Mouse (Mus musculus) c-Kit-negative CD71-positive TER-119-positive erythroid progenitor cells, embryonic 14.5 days (primary cell): ENCODE measurements around the gene Tmem95.
A peak's percentile ranks its signal among the peaks of the same experiment; 100 is the strongest.
"Not testable (repeated sequence)": the region's sequence is repeated elsewhere in the genome, so short reads cannot be mapped to it uniquely, and the experiment has no call there.

Experiments
- DNase-seq: peaks from one replicate; pipeline ENCODE4 v3.0.0-alpha.2; 2013; ENCODE audit warnings: low read depth, low spot score

Tmem95 gene

GRCm38 (mm10) chr11:69880506-69880852 lies 2.7 kb upstream of the Tmem95 start:
- no peak for DNase-seq

GRCm38 (mm10) chr11:69879711-69880110 lies 1.9 kb upstream of the Tmem95 start:
- DNase-seq: no peak

GRCm38 (mm10) chr11:69878952-69879351 lies 1.1 kb upstream of the Tmem95 start:
- no peak for DNase-seq

GRCm38 (mm10) chr11:69878399-69878798 lies 581 bp upstream of the Tmem95 start:
- DNase-seq: no peak

GRCm38 (mm10) chr11:69876867-69877266 lies 951 bp downstream of the Tmem95 start:
- peak; percentile 79 for DNase-seq

- DNase-seq: no peak
Measured at GRCm38 (mm10) chr11:69876186-69876585, 1.6 kb downstream of the Tmem95 start.

- no peak for DNase-seq
Measured at GRCm38 (mm10) chr11:69872451-69872850, 5.4 kb downstream of the Tmem95 start.

- DNase-seq: no peak
Measured at GRCm38 (mm10) chr11:69871822-69872221, 6.0 kb downstream of the Tmem95 start.

GRCm38 (mm10) chr11:69870289-69871069 lies 7.3 kb downstream of the Tmem95 start:
- DNase-seq: no peak

- DNase-seq: no peak
Measured at GRCm38 (mm10) chr11:69867335-69867734, 10.5 kb downstream of the Tmem95 start.

- DNase-seq: no peak
Measured at GRCm38 (mm10) chr11:69865561-69865960, 12.3 kb downstream of the Tmem95 start.

- no peak for DNase-seq
Measured at GRCm38 (mm10) chr11:69864138-69864860, 13.5 kb downstream of the Tmem95 start.

- DNase-seq: not testable (repeated sequence)
Measured at GRCm38 (mm10) chr11:69863729-69864128, 14.1 kb downstream of the Tmem95 start.

GRCm38 (mm10) chr11:69858113-69858998 lies 19.5 kb downstream of the Tmem95 start, which contains the start of gene Tnk1:
TSS of gene Tnk1 (minus strand) at chr11:69858730.
- no peak for DNase-seq

GRCm38 (mm10) chr11:69855347-69855746 lies 22.5 kb downstream of the Tmem95 start:
- DNase-seq: no peak

- DNase-seq: no peak
Measured at GRCm38 (mm10) chr11:69854680-69855079, 23.1 kb downstream of the Tmem95 start.

- peak; percentile 96 for DNase-seq
Measured at GRCm38 (mm10) chr11:69853994-69854393, 23.8 kb downstream of the Tmem95 start.

GRCm38 (mm10) chr11:69850754-69851153 lies 27.1 kb downstream of the Tmem95 start:
- DNase-seq: no peak

GRCm38 (mm10) chr11:69849884-69850283 lies 27.9 kb downstream of the Tmem95 start:
- DNase-seq: no peak

GRCm38 (mm10) chr11:69849128-69849527 lies 28.7 kb downstream of the Tmem95 start:
- no peak for DNase-seq

- no peak for DNase-seq
Measured at GRCm38 (mm10) chr11:69848021-69848420, 29.8 kb downstream of the Tmem95 start.
